Mouse (Mus musculus): ENCODE data around the gene Gm16253.
A peak's percentile ranks its signal among the peaks of the same experiment; 100 is the strongest.

DNA sequence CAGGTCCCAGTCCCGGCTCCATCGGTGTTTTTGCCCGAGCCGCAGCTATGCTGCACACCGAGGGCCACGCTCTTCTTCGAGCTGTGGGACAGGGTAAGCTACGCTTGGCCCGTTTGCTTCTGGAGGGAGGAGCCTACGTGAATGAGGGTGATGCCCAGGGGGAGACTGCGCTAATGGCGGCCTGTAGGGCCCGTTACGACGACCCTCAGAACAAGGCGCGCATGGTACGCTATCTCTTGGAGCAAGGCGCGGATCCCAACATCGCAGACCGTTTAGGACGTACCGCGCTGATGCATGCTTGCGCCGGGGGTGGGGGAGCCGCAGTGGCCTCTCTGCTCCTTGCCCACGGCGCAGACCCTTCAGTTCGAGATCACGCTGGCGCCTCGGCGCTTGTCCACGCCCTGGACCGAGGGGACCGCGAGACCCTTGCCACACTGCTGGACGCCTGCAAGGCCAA, 20.7 kb downstream of the Gm16253 start:
- TF ChIP-seq CTCF (IDR thresholded peaks at IDR 0.05; ENCODE audit: insufficient read depth, low read length) = no peak
- 0 out of 2 replicates have a peak, but pooled peaks have one; percentile 11 for TF ChIP-seq POLR2A (IDR thresholded peaks at IDR 0.05; ENCODE audit: borderline replicate concordance, extremely low read depth, low read depth, low read length)

All from lung, adult 2 months (tissue).